Mouse (Mus musculus) naive thymus-derived CD4-positive, alpha-beta T cell, adult 2 months (primary cell): ENCODE results near the gene Nr1i3.

ENCODE experiments used
- DNase-seq: peaks from one replicate; pipeline ENCODE4 v3.0.0-alpha.2; 2011; ENCODE audit warnings: low read depth

Nr1i3 gene

DNA sequence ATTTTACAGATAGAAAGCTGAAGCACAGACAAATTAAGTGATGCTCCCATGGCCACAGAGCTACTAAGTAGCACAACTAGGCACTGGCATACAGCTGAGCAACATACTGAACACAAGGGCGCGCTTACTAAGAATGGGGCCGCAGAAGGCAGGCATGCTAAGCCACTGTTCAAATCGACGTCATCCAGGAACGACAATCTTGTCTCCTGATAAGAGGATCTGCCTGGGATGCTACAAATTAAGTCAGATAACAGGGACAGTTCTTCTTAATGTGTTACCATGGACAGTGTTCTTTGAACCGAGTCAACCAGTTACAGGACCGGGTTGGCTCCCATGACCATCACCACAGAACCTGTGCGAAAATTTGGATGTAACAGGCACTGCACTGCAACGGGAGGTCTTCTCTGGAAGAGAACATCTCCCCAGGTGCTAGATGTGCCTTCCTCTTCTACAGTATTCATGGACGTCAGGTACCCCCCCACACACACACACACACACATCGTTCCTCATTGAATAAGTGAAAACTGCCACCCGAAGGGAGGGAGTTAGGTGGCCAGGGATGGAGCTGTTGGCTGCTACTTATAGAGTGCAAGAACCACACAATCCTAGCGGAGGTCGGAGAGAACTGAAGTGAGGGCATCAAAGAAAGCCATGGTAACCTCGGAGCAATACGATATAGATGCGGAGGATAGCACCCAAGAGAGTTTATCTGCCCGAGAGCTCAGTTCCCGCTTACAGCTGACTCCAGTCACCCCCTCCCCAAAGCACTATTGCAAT lies 18.5 kb upstream of the Nr1i3 start:
- no peak for DNase-seq

DNA sequence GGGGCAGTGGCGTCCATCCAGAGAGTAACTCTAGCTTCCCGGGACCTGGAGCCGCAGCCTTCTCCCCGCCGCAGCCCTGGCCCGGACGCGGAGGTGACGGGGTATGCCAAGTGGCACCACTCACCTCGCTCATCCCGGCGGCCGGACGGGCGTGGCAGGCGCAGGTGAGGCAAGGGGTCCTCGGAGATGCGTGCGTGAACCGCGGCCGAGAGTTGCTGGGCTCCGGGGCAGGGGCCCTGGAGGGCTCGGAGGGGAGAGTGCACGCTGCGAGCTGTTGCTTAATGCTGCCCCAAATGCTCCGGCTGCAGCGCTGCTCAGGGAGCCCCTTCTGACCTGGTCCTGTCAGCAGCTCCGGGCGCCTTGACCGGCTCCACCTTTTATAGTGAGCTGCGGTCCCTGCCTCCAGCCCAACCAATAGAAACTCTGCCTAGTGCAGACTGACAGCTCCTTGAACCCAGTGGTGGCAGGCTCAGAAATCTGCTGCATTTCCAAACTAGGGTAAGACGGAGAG lies 17.8 kb upstream of the Nr1i3 start, which contains the start of gene Pcp4l1:
Gene Pcp4l1, minus strand, starts transcription at position 382 of the 511 bp plus-strand sequence.
- DNase-seq: no peak

DNA sequence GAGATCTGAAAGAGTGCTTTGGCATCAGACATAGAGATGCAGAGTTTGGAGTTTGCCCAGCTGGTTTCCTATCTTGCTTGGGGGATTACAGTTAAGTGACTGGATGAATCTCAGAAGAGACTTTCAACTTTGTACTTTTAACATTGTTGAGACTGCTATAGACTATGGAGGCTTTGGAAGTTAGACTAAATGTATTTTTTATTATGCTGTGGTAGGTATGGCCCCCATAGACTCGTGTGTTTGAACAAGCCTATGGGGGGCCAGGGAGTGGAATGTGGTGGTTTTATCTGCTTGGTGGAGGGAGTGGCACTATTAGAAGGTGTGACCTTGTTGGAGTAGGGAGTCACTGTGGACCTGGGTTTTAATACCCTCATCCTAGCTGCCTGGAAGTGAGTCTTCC lies 14.2 kb upstream of the Nr1i3 start:
- no peak for DNase-seq

DNA sequence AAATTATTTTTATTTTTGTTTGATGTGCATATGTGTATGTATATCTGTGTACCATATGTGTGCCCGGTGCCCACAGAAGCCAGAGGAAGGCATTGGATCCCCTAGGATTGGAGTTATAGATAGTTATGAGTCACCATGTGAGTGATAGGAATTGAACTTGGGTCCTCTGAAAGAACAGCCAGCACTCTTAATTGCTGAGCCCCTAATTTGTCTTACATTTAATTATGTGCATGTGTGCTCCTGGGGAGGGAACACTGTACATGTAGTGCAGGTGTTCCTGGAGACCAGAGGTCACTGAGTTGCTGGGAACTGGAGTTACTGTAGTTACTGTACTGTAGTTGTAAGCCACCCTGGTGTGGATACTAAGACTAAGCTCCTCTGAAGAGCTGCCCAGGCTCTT lies 13.0 kb upstream of the Nr1i3 start:
- no peak for DNase-seq

DNA sequence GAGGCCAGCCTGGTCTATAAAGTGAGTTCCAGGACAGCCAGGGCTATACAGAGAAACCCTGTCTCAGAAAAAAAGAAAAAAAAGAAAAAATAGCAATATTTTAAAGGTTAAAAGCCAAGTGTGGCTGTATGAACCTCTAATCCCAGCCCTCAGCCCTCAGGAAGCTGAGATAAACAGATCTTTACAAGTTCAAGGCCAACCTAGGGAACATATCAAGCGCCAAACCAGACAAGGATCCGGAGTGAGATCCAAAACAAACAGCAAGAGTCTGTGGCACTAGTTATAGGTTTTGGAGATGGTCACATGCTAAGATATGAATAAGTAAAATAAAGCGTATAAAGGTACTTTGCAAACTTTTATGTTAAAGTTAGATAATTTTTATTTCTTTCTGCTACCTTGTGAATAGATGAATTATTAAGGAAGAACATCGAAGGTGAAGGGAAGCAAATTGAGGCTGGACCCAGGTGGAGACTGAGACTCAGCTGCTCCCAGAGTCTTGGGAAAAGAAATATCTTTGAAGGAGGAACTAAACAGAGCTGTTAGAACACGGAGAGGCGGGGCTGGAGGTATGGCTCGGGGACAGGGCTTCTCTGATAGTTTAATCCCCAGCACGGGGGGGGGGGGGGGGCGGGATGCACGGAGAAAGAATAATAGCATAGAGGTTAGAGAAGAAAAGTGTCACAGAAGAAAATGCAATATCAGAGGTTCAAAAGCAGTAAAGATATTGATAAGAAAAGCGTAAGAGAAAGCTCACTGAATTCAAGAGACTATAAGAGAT lies 10.1 kb upstream of the Nr1i3 start:
- no peak for DNase-seq

DNA sequence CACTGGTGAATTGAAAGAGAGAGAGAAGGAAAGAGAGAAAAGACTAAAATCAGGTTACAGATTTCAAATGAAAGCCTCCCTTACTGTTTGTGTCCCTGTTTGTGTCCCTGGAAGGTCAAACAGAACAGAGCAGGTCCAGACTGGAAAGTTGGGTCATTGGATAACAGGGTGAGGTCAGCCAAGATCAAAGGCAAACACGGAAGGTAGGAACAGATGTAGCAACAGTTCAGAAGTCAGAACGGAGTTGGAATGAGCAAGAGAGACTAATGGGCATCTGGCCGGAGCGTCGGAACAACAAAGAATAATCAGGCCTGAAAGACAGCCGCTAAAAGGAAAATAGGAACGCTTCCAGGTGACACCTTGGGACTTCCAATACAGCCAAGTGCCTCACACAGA lies 9.5 kb upstream of the Nr1i3 start:
- DNase-seq: no peak

DNA sequence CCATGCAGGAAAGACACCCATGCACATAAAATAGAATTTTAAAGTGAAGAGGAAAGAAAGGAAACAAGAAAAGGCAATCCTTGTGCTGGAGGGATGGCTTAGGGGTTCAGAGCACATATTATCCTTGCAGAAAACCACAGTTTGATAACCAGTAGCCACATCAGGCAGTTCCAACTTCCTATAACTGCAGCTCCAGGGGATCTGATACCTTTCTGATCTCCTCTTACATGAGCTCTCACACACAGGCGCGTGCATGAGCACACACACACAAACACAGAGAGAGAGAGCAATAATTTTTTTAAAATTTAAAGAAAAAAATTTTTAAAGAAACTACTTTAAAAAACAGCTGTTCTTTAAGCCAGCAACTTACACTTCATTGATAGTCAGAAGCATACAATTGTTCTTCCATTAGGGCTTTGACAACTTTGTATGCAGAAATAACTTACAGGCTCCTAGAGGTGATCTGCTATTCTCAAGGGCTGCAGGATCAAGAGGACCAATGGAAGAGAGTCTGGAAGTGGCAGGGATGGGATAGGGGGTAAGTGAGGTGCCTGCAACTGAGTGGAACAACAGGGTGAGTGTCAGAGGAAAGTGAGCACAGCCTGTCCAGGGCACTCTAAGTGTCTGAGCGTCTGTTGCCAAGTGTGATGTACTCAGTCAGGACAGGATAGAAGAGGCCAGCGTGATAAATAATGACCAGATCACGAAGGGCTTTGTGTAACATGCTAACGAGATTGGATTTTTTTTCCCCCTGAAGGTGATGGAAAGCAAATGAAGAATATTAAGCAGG lies 7.9 kb upstream of the Nr1i3 start:
- DNase-seq: no peak

DNA sequence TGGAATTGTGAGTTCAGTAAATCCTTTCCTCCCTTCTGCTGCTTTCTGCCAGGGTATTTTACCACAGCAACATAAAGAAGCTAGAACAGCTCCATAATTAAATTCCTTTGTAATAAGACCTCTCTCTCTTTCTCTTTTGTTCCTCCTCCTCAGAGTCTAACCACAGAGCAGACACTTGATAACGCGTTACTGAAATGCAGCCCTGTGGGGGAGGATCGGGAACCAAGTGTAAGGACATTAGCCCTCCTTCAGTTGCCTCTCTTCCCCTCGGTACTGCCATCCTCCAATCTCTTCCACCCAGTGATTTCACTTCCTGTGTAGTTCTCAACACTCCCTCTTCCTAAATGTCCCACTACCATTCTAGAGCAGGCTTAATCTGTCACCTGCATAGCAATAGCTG lies 4.4 kb upstream of the Nr1i3 start:
- no peak for DNase-seq

DNA sequence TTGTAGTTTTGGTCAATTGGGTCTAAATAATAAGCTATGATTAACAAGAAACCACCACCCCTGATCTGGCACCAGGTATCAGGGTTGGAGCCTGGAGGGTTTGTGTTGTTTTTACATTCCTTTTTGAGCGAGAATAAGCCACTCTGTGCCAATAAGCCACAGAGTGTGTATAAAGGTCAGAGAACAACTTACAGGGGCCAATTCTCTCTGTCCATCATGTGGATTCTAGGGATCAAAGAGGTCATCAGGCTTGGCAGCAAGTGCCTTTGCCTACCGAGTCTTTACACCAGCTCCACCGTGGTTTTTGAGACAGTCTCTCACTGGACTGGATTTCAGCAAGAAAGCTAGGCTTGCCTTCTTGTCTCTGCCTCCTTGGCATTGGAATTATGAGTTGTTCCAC lies 916 bp upstream of the Nr1i3 start:
- DNase-seq: no peak

DNA sequence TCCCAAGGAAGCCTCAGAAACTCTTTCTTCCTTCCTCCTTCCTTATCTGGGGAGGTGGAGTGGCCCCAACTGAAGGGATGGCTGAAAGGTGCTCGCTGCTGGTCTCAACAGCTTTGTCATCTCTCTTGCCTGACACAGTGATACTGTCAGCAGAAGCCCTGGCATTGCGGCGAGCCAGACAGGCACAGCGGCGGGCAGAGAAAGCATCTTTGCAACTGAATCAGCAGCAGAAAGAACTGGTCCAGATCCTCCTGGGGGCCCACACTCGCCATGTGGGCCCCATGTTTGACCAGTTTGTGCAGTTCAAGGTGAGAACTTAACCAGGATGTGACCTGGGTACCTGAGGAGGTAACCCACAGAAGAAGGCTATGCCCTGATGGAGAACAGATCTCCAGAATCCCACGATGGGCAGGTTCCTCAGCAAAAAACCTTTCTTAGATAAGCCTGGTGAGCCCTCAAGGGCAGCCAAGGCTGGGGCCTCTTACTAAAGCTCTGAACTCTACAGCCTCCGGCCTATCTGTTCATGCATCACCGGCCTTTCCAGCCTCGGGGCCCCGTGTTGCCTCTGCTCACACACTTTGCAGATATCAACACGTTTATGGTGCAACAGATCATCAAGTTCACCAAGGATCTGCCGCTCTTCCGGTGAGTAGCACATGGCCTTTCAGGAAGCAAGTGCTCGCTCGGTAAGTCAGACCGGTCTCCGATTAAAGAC lies 2.6 kb downstream of the Nr1i3 start:
- no peak for DNase-seq

DNA sequence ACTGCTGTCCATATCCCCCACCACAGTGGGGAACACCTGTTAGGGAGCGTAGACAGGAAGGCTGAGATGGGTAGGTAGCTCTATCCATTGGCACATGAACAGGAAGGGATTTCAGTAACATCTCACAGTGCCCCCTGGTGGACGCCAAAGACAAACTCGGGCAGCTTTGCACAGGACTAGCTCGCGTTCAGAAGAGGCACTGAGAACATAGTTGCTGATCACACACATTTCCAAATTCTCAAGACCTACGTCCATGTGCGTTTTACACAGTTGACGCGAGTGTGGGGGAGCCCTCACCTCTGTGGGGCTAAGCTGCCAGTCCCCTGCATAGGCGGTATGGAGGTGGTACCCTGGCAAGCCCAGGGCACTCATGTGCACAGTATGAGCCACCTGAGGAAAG lies 7.1 kb downstream of the Nr1i3 start:
- DNase-seq: peak; percentile 89

DNA sequence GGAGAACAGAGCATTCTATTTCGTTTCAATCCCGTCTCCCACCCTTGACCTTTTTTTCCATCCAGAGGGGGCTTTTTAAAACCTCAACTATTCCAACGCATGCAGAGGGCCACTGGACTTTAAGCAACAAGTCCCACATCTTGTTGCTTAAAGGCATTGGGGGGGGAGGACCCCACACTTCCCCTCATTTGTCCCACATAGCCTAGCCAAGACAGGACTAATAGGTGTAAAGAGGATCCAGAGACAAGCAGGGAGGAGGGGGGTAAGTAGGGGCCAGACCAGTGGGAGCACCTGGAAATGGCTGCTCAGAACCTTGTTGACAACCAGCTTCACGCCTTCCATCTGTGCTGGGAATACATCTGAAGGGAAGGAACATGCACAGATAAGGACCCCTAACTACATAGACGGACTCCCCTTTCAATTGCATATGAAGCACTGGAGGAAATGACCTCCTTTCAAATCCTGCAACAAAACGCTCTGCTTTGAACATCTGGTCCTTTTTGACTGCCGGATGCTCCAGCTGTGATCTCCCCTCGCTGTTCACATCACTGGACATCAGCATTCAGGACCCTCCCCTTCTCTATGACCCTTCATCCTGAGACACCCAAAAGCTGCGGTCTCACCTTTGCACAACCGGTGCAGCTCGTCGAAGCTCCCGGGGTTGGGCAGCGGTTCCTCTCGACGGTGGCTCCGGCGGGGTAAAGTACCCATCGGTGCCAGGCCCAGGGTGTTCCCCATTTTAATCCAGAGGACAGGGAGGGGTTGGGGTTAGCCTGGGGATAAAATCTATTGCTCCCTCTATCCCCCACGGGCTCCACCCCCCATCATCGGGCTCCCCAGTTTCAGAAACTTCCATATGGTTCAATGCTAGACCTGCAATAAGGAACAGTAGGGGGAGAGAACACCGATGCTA lies 7.8 kb downstream of the Nr1i3 start:
- peak; percentile 42 for DNase-seq

DNA sequence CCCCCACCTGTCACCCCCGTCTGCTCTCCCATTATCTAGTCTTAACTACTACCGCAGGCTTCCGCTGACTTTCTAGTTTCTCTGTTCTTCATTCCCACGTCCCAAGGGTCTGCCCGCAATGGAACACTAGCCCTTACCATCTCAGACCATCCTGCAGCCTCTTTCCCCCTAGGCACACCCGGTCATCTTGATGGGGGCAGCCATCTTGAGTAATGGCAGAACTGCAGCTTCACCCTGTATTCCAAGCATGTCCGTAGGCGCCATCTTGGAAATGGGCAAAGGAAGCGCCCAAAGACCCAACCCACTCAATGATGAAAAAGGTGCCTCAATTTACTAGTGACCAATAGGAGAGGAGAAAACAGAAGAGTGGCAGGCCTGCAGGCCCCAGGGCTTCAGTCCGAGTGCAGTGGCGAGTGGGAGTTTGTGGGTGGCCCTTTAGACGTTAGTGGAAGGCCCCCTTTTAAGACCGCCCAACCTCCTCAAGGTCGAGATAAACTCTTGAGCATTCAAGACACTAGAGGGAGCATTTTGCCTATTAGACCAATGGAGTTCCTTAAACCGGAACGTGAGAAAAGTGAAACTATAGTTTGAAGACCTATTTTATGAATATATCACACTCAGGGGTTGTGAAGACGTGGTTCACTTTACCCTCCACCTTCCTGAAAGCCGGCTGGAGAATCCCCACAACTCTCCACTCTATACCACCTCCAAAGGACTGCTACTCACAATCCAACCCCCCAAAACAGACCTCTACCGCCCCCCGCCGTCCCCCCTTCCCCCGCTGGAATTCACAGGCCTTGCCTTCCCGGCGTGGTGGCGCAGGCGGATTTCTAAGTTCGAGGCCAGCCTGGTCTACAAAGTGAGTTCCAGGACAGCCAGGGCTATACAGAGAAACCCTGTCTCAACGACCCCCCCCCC lies 8.7 kb downstream of the Nr1i3 start, which contains the start of gene Tomm40l:
Gene Tomm40l, minus strand, starts transcription at position 277 of the 918 bp plus-strand sequence.
- peak; percentile 96 for DNase-seq

DNA sequence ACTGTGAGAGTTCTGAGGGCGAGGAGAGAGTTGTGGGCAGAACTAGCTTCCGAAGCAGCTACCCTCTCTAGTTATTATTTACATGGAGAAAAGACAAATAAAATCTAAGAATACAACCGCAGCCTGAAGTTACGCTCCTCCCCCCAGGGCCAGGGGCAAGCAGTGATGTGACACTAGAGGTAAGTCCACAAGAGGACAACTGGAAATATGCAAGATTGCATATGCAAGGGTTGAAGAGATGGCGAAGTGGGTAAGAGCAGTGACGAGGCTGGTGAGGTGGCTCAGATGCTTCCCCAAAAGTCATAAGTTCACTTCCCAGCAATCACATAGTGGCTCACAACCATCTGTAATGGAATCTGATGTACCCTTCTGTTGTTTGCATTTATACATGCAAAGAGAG lies 9.4 kb downstream of the Nr1i3 start:
- peak; percentile 46 for DNase-seq

DNA sequence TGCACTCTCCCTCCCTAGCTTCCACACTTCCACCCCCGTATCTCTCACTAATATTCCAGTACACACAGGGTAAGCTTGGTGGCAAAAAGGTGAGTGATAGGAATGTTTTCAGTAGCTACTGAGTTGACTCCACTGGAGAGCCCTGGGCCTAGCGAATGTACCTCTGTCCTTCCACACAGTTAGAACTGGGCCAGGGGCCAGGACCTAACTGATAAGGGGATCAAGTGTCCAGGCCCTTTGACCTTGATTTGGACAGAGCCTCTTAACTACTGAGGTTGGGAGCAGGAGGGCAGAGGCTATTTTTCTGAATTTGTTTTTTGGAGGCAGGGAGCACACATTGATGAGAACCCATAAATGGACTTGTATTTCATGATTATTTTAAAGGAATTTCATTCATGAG lies 10.0 kb downstream of the Nr1i3 start:
- no peak for DNase-seq

DNA sequence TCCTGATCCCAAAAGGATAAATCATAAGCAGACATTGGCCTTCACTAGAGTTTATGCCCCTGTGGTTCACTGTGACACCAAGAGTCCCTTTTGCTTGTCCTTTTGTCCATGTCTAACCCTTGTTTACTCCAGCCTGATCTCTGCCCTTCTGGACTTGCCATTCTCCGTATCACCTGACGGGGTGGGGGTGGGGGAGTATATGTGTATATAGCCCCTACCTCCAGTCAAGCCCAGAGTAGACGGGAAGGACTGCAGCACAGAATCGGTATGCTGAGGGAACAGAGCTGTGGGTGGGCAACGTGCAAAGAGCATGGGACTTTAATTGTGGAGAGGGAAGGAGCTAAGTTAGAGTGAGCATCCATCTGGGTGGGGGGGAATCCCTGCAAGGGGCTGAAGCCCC lies 11.1 kb downstream of the Nr1i3 start, which contains the start of gene Apoa2:
Gene Apoa2, plus strand, starts transcription at position 198 of the 400 bp plus-strand sequence.
- no peak for DNase-seq

DNA sequence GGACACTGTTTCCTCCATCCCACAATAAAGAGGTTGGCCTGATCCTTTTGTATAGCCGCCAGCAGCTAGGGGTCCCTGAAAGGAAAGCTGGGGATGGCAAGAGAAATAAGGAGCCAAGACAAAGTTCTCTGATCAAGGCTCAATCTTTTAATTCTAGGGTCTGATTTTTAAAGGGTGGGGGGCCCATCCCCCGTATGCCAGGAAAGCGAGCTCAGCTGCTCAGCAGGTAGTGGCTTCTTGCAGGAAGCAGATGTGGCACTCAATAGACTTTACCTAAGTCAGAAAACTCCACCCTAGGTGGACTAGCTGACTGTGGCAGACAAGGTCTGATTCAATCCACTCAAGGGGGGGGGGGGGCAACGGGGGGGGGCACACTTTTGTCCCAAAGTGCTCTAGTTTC lies 13.0 kb downstream of the Nr1i3 start:
- DNase-seq: no peak

DNA sequence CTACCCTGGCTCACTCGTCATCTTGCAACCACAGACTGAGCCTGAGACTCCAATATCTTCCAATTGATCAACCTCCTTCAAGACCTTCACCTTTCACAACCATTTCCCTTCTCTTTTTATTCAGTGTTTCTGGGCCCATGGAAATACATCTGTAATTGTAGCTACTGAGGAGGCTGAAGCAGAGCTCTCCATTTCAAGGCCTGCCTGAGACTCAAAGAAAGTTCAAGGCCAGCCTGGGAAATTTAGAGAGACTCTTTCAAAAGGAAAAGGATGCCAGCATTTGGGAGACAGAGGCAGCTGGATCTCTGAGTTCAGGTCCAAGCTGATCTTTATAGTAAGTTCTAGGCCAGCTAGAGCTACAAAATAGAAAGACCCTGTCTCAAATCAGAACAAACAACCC lies 14.1 kb downstream of the Nr1i3 start:
- no peak for DNase-seq

DNA sequence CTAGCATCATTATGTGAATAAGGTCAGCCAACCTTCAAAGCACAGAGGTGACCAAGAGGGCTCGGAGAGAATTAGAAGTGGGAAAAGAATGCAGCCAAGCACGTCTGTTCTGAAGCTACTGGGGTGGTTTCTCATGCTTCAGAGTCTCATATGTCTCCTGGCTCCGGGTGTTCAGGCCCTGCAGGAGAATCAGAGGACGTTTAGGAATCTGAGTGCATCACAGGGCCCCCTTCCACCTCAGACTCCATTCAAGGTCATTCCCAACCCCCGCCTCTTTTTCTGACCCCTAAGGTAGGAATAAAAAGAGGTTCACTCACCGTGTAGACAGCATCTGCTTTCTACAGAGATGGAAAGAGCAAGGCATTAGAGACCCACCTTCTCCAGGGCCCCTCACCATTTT lies 16.0 kb downstream of the Nr1i3 start:
- no peak for DNase-seq
